Mouse (Mus musculus): ENCODE results near the gene Prss12.
A peak's percentile ranks its signal among the peaks of the same experiment; 100 is the strongest.

Prss12 gene

DNA sequence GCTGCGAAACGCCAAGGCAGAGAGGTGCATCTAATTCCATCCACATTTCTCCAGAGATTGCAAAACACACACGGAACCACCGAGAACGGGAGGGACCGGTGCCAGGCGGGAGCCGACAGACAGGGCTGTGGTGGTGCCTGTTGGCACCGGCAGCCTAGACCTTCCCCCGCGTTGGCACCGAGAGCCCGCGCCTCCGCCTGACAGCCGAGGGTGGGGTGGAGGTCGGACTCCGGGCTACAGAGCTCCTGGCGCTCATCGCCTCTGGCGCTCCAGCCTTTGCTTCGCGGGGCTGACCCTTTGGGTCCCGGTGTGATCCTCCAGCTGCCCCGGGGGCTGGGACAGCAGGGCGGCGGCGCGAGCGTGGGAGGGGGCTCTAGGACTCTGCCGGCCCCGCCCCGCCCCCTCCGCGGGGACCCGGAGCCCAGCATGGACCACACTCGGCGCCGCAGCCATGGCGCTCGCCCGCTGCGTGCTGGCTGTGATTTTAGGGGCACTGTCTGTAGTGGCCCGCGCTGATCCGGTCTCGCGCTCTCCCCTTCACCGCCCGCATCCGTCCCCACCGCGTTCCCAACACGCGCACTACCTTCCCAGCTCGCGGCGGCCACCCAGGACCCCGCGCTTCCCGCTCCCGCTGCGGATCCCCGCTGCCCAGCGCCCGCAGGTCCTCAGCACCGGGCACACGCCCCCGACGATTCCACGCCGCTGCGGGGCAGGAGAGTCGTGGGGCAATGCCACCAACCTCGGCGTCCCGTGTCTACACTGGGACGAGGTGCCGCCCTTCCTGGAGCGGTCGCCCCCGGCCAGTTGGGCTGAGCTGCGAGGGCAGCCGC is at the start of gene Prss12:
Prss12 (plus strand) TSS at position 206 of the 830 bp plus-strand sequence.
- DNase-seq = peak; percentile 6

DNA sequence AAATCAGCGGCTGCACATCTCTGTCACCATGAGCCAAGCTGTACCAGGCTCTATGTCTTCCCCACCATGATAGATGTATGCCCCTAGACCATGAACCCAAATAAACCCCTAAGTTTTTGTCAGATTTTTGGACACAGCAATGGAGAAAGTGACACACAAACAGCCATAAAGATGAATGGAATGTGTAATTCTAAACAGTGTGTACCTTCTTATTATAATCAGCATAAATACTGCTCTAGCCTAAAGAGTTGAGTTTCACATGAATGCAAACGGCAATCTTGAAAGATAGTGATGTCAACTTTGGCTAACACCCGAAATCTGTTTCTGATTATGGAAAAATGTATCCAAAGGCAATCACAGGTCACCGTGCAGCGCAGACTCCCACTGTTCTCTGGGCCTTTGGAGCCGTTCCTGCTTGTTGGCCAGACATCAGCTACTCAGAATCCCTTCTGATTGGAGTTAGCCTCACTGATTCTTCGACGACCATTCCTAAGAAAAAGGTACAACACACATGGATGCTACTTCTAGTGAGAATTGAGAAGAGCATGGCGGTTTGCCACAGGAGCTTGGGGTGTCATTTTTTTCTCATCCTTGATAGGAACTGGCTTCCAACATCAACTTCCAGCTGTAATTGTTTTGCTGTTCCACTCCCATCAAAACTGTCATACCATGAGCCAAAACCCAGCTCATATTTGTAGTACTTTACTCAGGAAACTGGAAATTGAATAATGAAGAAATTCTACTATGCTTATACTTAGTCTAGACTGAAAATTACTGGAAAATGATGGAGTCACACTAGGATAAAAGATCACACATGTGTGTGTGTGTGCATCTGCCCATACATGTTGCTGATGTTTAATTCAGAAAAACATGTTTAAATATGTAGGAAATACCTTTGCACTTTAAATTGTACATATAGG is 48.9 kb upstream of the Prss12 start:
- no peak for DNase-seq

- no peak for DNase-seq
Observed at GRCm38 (mm10) chr3:123404945-123405344, 41.8 kb upstream of the Prss12 start.

DNA sequence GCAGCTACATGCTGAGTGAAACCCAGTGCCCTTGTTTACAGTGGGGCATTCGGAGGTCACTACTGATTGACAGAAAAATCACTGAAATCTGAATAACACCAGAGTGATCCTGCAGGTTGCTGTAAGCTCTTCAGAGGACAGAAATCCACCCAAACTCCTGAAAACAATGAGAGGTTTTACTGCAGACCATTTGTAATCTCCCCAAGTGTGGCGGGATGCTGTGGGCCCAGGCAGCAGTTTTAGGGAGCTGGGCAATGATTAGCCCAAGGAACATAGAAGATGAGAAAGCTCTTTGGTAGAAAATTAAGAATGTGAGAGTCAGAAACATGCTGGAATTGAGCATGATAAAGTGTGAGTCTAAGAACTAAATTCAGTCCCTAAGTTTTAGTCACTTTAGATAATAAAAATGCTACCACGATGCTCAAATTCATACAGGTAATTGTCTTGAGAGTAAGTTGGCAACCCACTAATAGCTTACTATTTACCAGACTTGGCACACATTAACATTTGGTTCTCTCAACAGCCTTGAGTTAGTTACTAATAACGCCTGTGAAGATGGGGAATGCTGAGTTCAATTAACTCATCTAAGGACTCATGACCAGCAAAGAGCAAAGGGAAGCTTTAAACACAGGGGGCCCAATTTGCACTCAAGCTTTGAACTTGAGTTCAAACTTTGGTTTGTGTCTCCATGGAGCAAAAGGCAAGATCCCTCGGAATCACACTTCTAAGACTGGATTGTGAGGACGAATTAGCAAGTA is 34.7 kb upstream of the Prss12 start:
- DNase-seq = no peak

- DNase-seq = no peak
Observed at GRCm38 (mm10) chr3:123413173-123413572, 33.5 kb upstream of the Prss12 start.

DNA sequence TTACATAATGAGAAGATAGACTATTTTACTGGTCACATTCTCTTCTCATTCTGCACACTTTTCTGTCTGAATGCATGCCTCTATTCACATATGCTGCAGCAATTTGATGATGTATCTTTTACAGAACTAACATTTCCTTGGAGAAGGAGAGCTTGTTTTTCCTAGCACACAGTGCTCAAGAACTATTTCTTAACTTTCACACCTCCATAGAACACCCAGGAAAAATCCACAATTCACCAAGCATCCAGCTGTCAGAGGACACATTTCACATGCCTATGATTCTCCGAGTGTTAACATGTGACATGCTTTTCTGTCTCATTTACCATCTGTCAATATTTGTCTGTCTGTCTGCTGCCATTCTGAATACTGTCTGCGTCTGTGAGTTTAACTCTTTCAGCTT is 21.1 kb upstream of the Prss12 start:
- no peak for DNase-seq

- no peak for DNase-seq
Observed at GRCm38 (mm10) chr3:123428005-123428404, 18.7 kb upstream of the Prss12 start.

DNA sequence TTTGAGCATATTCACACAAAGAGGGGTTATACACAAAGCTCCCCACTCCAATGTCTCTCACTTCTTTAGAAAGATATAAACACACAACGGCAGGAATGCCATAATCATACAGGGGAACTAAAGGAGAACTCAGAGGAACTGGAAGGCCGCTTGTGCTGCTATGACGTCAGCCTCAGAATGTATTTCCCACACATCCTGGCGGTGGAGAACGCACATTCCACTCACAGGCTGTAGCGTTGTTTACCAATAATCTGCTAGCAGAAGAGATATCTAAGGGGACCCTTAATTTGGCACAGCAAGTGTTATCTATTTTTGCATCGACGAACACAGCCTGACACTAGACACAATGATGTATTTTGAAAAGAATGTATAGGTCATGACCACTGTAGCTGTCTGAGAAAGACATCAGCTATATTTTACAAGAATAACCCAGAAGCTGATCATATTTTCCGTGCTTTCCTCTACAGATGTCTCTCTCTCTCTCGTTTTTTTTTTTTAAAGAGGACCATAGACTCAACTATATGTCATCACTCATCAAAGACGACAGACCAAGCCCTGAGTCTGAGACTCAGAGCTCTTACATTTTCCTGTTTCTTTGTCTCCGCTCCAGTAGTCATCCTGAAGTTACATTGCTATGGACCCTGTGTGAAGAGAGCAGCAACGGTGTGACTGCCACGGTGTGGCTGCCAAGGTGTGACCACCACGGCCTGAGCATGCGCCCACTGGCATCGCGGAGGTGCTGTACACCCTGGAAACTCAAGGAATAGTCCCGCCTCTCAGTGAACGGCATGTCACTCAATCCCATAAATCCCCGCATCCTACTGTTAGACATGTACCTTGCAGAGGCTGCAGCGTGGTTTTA is 16.9 kb upstream of the Prss12 start:
- DNase-seq = no peak

- DNase-seq = no peak
Observed at GRCm38 (mm10) chr3:123431951-123432674, 14.6 kb upstream of the Prss12 start.

DNA sequence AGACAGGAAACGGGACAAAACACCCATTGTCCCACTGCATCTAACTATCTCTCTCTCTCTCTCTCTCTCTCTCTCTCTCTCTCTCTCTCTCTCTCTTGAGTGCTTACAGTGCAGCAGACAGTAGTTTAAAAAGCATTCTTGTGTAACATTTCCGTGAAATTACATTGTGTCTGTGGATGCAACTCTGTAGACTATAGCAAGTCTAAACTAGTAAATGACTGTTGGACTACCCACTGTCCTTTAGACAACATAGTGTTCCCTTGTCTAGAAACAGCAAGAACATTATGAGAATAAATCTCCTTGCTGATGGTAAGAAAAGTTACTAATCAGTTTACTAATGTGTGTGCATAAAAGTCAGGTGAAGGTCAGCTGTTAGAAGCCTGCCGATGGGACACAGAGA is 13.4 kb upstream of the Prss12 start:
- DNase-seq = no peak

GRCm38 (mm10) chr3:123437608-123438007 is 9.1 kb upstream of the Prss12 start:
- no peak for DNase-seq

DNA sequence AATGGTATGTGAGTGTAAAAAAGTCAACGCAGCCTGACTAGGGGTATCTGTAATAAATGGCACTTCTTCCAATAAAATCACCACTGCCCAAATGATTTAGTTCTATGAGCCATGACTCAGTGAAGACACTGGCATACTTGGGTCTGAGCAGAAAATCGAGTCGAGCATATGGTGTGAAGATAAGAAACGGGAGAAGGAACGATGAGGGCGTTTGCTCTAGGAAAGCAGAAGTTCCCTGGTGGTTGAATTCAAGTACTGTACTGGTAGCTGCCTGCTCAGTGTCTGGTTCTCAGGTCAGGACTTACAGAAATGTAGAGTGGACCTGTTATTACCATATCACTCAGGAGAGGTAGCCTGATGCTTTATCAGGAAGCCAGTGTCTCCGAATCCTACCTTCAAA is 6.2 kb upstream of the Prss12 start:
- DNase-seq = no peak

DNA sequence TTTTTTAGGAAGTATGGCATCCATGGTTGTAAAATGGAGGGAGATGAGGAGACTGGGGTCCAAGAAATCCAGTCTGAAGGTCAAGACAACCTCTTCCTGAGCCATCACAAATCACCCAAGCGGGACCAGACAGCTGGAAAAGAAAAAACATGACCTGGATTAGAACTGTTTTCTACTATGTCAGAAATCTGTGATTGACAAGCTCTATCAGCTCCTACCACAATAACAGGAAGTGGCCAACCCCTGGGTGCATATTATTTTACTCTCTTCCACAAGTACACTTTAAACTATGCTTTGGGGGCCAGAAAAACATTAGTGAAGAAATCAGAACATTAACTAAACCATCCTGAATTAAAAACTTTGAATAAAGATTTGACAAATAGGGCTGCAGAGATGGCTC is 2.2 kb upstream of the Prss12 start:
- no peak for DNase-seq

- peak; percentile 3 for DNase-seq
Observed at GRCm38 (mm10) chr3:123447538-123448059, 886 bp downstream of the Prss12 start.

DNA sequence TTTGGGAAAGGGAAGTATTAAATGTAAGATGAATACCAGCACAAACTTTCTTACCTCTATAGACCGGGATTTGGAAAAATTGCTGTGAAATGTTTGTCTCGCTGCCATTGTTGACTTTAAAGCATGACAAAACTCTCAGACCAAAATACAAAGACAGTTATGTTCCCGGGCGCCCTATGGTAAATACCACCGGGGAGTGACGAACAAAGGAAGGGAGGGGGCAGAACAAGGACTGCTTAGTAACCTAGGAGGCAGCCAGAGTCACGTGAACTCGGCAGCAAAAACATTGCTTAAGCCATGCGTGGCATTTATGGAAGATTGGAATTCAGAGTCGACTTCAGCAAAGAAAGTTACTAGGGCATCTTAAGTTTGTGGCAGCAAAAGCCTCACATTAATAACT is 1.4 kb downstream of the Prss12 start:
- DNase-seq = no peak

- DNase-seq = no peak
Observed at GRCm38 (mm10) chr3:123450107-123450506, 3.4 kb downstream of the Prss12 start.

- no peak for DNase-seq
Observed at GRCm38 (mm10) chr3:123452904-123453303, 6.2 kb downstream of the Prss12 start.

GRCm38 (mm10) chr3:123459492-123459891 is 12.8 kb downstream of the Prss12 start:
- no peak for DNase-seq

DNA sequence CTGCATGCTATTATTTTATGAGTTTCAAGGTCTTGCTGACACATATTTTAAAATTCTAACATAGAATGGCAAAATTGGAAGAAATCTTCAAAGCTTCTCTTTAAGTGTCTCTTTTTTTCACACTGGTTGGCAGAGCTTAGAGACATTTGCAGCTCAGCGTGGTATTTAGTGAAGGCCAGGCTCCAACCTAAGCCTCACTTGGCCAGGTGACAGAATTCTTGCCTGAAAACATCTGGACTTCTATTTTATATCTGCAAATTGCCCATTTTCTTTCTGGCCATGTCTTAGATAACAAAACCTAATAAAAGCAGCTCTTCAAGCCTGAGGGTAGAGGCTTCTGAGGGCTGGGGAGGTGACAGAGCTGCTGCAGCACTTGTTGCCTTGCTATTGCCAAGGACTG is 13.7 kb downstream of the Prss12 start:
- no peak for DNase-seq

GRCm38 (mm10) chr3:123462264-123462663 is 15.6 kb downstream of the Prss12 start:
- no peak for DNase-seq

DNA sequence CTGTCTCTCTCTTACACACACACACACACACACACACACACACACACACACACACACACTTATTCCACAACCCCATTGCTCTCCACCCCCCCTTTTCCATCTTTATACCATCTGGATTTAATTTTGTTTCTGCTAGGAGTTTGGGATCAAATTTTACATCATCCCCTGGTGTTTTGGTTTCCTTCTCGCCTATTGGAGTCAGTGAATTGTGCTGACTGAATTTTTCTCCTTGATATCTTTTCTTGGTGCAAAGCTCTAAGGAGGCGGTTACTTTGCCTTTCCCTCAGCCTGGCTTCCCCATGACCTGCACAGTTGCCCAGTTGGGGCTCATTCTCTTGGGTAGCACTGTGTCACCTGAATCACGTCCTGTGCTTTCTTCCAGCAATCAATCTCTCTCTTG is 30.1 kb downstream of the Prss12 start:
- no peak for DNase-seq
